Mouse (Mus musculus) MEL (cell line): Measurements from ENCODE around the gene Eif2b3. TPM values are rescaled to one million over a fixed set of nuclear protein-coding genes. Genes with fewer than 3 reads are reported as not detected.

ENCODE experiments used
- DNase-seq: peaks from one replicate; pipeline ENCODE4 v3.0.0; 2011; ENCODE audit warnings: low read depth, low spot score
- H3K27ac ChIP-seq: 2 replicates; pipeline ENCODE4 v1.5.1; 2012; ENCODE audit warnings: low read depth, mild to moderate bottlenecking, control low read depth, low read length, moderate library complexity; ENCODE audit not compliant: control insufficient read depth
- H3K27me3 ChIP-seq, 2 experiments: fragments of 150-350 bp in 1 of 2; sonication (generic) in 1 of 2; 2 replicates each; pipeline ENCODE4 v1.6.1; 2012; ENCODE audit warnings: low read length in 2 of 2, mild to moderate bottlenecking in 2 of 2, improper control_type of control experiment in 1 of 2, moderate library complexity in 1 of 2; ENCODE audit not compliant: insufficient read depth in 2 of 2, control insufficient read depth in 1 of 2
- H3K36me3 ChIP-seq, 2 experiments: 2 replicates each; pipeline ENCODE4 v1.6.1; 2012 to 2014; ENCODE audit warnings: low read length in 2 of 2, improper control_type of control experiment in 1 of 2, inconsistent platforms in 1 of 2, mild to moderate bottlenecking in 1 of 2; ENCODE audit not compliant: insufficient read depth in 2 of 2, control insufficient read depth in 1 of 2
- H3K4me1 ChIP-seq, 2 experiments: fragments of 150-350 bp in 1 of 2; sonication (generic) in 1 of 2; 2 replicates each; pipeline ENCODE4 v1.6.1; 2012; ENCODE audit warnings: low read length in 2 of 2, improper control_type of control experiment in 1 of 2, mild to moderate bottlenecking in 1 of 2; ENCODE audit not compliant: insufficient read depth in 2 of 2, control insufficient read depth in 1 of 2
- H3K4me3 ChIP-seq, 2 experiments: fragments of 150-350 bp in 1 of 2; sonication (generic) in 1 of 2; 2 replicates each; pipeline ENCODE4 v1.5.1; 2012; ENCODE audit warnings: low read depth in 2 of 2, low read length in 2 of 2, mild to moderate bottlenecking in 2 of 2, moderate library complexity in 2 of 2, control low read depth in 1 of 2, improper control_type of control experiment in 1 of 2; ENCODE audit not compliant: control insufficient read depth in 1 of 2, insufficient read depth in 1 of 2
- H3K79me2 ChIP-seq: 2 replicates; pipeline ENCODE4 v1.6.1; 2012; ENCODE audit warnings: mild to moderate bottlenecking, low read length, moderate library complexity; ENCODE audit not compliant: control insufficient read depth, poor library complexity, insufficient read depth
- H3K9ac ChIP-seq: 2 replicates; pipeline ENCODE4 v1.6.1; 2012; ENCODE audit warnings: low read depth, mild to moderate bottlenecking, control low read depth, low read length, moderate library complexity; ENCODE audit not compliant: control insufficient read depth, poor library complexity, severe bottlenecking
- H3K9me3 ChIP-seq: fragments of 150-350 bp; sonication (generic); replicated peaks from 2 replicates; pipeline ENCODE4 v1.6.1; 2012; ENCODE audit warnings: mild to moderate bottlenecking, low read length, improper control_type of control experiment, moderate library complexity; ENCODE audit not compliant: insufficient read depth
- BHLHE40 ChIP-seq: IDR thresholded peaks from 2 replicates; pipeline ENCODE4 v1.6.1; 2012; ENCODE audit warnings: low read depth, mild to moderate bottlenecking, inconsistent platforms, low read length, improper control_type of control experiment, borderline replicate concordance
- CHD1 ChIP-seq: IDR thresholded peaks from 2 replicates; pipeline ENCODE4 v1.6.1; 2012; ENCODE audit warnings: low read depth, mild to moderate bottlenecking, inconsistent platforms, low read length, improper control_type of control experiment
- CHD2 ChIP-seq: IDR thresholded peaks from 2 replicates; pipeline ENCODE4 v1.6.1; 2011; ENCODE audit warnings: low read length, improper control_type of control experiment
- CTCF ChIP-seq, 3 experiments: IDR thresholded peaks in 2 of 3; conservative IDR thresholded peaks in 1 of 3; 2 replicates each; pipeline ENCODE4 v1.5.1; 2011 to 2012; ENCODE audit warnings: low read length in 3 of 3, low read depth in 2 of 3, mild to moderate bottlenecking in 2 of 3, improper control_type of control experiment in 1 of 3, inconsistent platforms in 1 of 3, mixed read lengths in 1 of 3, moderate library complexity in 1 of 3; ENCODE audit not compliant: control insufficient read depth in 1 of 3, insufficient read depth in 1 of 3, poor library complexity in 1 of 3, severe bottlenecking in 1 of 3
- ELF1 ChIP-seq: IDR thresholded peaks from 2 replicates; pipeline ENCODE4 v1.6.1; 2014; ENCODE audit warnings: low read depth, mild to moderate bottlenecking, inconsistent platforms, low read length, improper control_type of control experiment, moderate library complexity
- EP300 ChIP-seq, 2 experiments: IDR thresholded peaks; 2 replicates each; pipeline ENCODE4 v1.6.1; 2011; ENCODE audit warnings: improper control_type of control experiment in 2 of 2, low read length in 2 of 2, low read depth in 1 of 2, mild to moderate bottlenecking in 1 of 2
- ETS1 ChIP-seq: IDR thresholded peaks from 2 replicates; pipeline ENCODE4 v1.6.1; 2012; ENCODE audit warnings: low read depth, mild to moderate bottlenecking, inconsistent platforms, low read length, improper control_type of control experiment, moderate library complexity
- GABPA ChIP-seq: IDR thresholded peaks from 2 replicates; pipeline ENCODE4 v1.6.1; 2012; ENCODE audit warnings: low read depth, mild to moderate bottlenecking, inconsistent platforms, low read length, improper control_type of control experiment, moderate library complexity
- GATA1 ChIP-seq: IDR thresholded peaks from 2 replicates; pipeline ENCODE4 v1.6.1; 2011; ENCODE audit warnings: low read depth, low read length, improper control_type of control experiment
- HCFC1 ChIP-seq: IDR thresholded peaks from 2 replicates; pipeline ENCODE4 v1.6.1; 2012; ENCODE audit warnings: low read depth, mild to moderate bottlenecking, inconsistent platforms, low read length, improper control_type of control experiment, moderate library complexity
- JUND ChIP-seq: IDR thresholded peaks from 2 replicates; pipeline ENCODE4 v1.6.1; 2011; ENCODE audit warnings: low read depth, mild to moderate bottlenecking, improper control_type of control experiment, low read length
- MAFK ChIP-seq: IDR thresholded peaks from 2 replicates; pipeline ENCODE4 v1.6.1; 2011; ENCODE audit warnings: low read depth, mild to moderate bottlenecking, low read length, improper control_type of control experiment, borderline replicate concordance
- MAX ChIP-seq: IDR thresholded peaks from 2 replicates; pipeline ENCODE4 v1.6.1; 2011; ENCODE audit warnings: low read length, improper control_type of control experiment
- MAZ ChIP-seq: IDR thresholded peaks from 2 replicates; pipeline ENCODE4 v1.6.1; 2012; ENCODE audit warnings: low read depth, mild to moderate bottlenecking, inconsistent platforms, low read length, improper control_type of control experiment
- MEF2A ChIP-seq: IDR thresholded peaks from 2 replicates; pipeline ENCODE4 v1.6.1; 2014; ENCODE audit warnings: low read depth, mild to moderate bottlenecking, inconsistent platforms, low read length, improper control_type of control experiment; ENCODE audit not compliant: poor library complexity, insufficient replicate concordance, severe bottlenecking; ENCODE audit errors: extremely low read depth
- MXI1 ChIP-seq: IDR thresholded peaks from 2 replicates; pipeline ENCODE4 v1.6.1; 2011; ENCODE audit warnings: mild to moderate bottlenecking, low read depth, low read length, improper control_type of control experiment
- MYC ChIP-seq: IDR thresholded peaks from 2 replicates; pipeline ENCODE4 v1.6.1; 2011; ENCODE audit warnings: low read depth, mild to moderate bottlenecking, low read length, improper control_type of control experiment, moderate library complexity
- NELFE ChIP-seq: IDR thresholded peaks from 2 replicates; pipeline ENCODE4 v1.6.1; 2011; ENCODE audit warnings: low read depth, low read length, improper control_type of control experiment
- POLR2A ChIP-seq, 2 experiments: IDR thresholded peaks; 2 replicates each; pipeline ENCODE4 v1.6.1; 2011 to 2012; ENCODE audit warnings: low read length in 2 of 2, mild to moderate bottlenecking in 2 of 2, control low read depth in 1 of 2, improper control_type of control experiment in 1 of 2, low read depth in 1 of 2, moderate library complexity in 1 of 2; ENCODE audit not compliant: control insufficient read depth in 1 of 2, insufficient read depth in 1 of 2, poor library complexity in 1 of 2
- RAD21 ChIP-seq: IDR thresholded peaks from 2 replicates; pipeline ENCODE4 v1.6.1; 2011; ENCODE audit warnings: mild to moderate bottlenecking, low read depth, low read length, improper control_type of control experiment
- RCOR1 ChIP-seq: IDR thresholded peaks from 2 replicates; pipeline ENCODE4 v1.6.1; 2012; ENCODE audit warnings: low read depth, mild to moderate bottlenecking, inconsistent platforms, low read length, improper control_type of control experiment
- TAL1 ChIP-seq: IDR thresholded peaks from 2 replicates; pipeline ENCODE4 v1.6.1; 2012; ENCODE audit warnings: mild to moderate bottlenecking, inconsistent platforms, low read length, moderate library complexity, mixed read lengths
- TBP ChIP-seq: IDR thresholded peaks from 2 replicates; pipeline ENCODE4 v1.8.0; 2011; ENCODE audit warnings: low read depth, low read length, improper control_type of control experiment
- USF1 ChIP-seq: IDR thresholded peaks from 2 replicates; pipeline ENCODE4 v1.6.1; 2014; ENCODE audit warnings: low read depth, mild to moderate bottlenecking, inconsistent platforms, low read length, improper control_type of control experiment, moderate library complexity
- ZKSCAN1 ChIP-seq: IDR thresholded peaks from 2 replicates; pipeline ENCODE4 v1.6.1; 2012; ENCODE audit warnings: low read depth, mild to moderate bottlenecking, inconsistent platforms, low read length, improper control_type of control experiment, moderate library complexity
- ZMIZ1 ChIP-seq: IDR thresholded peaks from 2 replicates; pipeline ENCODE4 v1.6.1; 2012; ENCODE audit warnings: low read depth, mild to moderate bottlenecking, inconsistent platforms, low read length, improper control_type of control experiment, moderate library complexity
- ZNF384 ChIP-seq: IDR thresholded peaks from 2 replicates; pipeline ENCODE4 v1.6.1; 2012; ENCODE audit warnings: low read depth, mild to moderate bottlenecking, inconsistent platforms, low read length, improper control_type of control experiment
- polyA plus RNA-seq, 2 experiments: library from polyadenylated mRNA; stranded (reverse) in 1 of 2; unstranded in 1 of 2; fragments of >175 nt in 1 of 2; fragments of >200 nt in 1 of 2; gene quantifications; 2 replicates each; pipeline versions ENCODE4 v1.2.1 to v1.2.4; 2012; ENCODE audit warnings: low replicate concordance in 2 of 2, low read depth in 1 of 2; ENCODE audit not compliant: insufficient read length in 2 of 2, insufficient read depth in 1 of 2, missing spikeins in 1 of 2
- total RNA-seq: library from RNA; depleted of rRNA; stranded (reverse); fragments of 300-350 nt; gene quantifications from 2 replicates; pipeline ENCODE4 v1.2.3, GENCODE M21; 2012

Eif2b3 gene
- total and polyA plus RNA-seq, 3 experiments, result 77.5 to 79.3 TPM; not detected in 1

GRCm38 (mm10) chr4:117133366-117133796 lies 114.2 kb downstream of the Eif2b3 start:
- H3K9ac ChIP-seq, result peak overlapping the region; percentile 91
- peak overlapping the region; percentile 83 to 98 for H3K4me3 ChIP-seq
- peaks cover 9% of the 10 kb centered on the region for H3K79me2 ChIP-seq
- H3K27ac ChIP-seq, result 0 out of 2 replicates have a peak overlapping the region, but pooled peaks have one; percentile 3
- H3K4me1 ChIP-seq, result peaks cover 7 to 23% of the 10 kb centered on the region in 2 experiments
- H3K27me3 ChIP-seq, result no peaks in the 10 kb centered on the region
- peaks cover 0 to 4% of the 10 kb centered on the region in 2 experiments; a peak in 2 of 4 replicates for H3K36me3 ChIP-seq
- no peaks in the 10 kb centered on the region for H3K9me3 ChIP-seq
- peak; percentile 50 for DNase-seq
- TF ChIP-seq GABPA (no peak), ELF1 (no peak), TBP (no peak), MAFK (no peak), MXI1 (no peak), CHD2 (no peak), MEF2A (no peak), CTCF (IDR thresholded peaks at IDR 0.05 in 2 of 3, conservative IDR thresholded peaks at IDR 0.05 in 1 of 3; ENCODE audit: control insufficient read depth in 1 of 3, insufficient read depth in 1 of 3, low read depth in 2 of 3, low read length in 3 of 3, poor library complexity in 1 of 3, severe bottlenecking in 1 of 3) (no peak)
- TF ChIP-seq, all 39 proteins: peak for 0

GRCm38 (mm10) chr4:117133817-117134600 lies 114.8 kb downstream of the Eif2b3 start, which contains the start of gene Plk3:
Plk3 (minus strand) TSS chr4:117133963.
- Histone ChIP-seq H3K27me3 (no peaks in the 10 kb centered on the region), H3K27ac (0 out of 2 replicates have a peak within 1 kb of the TSS, but pooled peaks have one; percentile 3), H3K9me3 (no peaks in the 10 kb centered on the region), H3K9ac (peak within 1 kb of the TSS; percentile 91), H3K4me1 (peaks cover 7 to 25% of the 10 kb centered on the region in 2 experiments), H3K4me3 (peak within 1 kb of the TSS; percentile 83 to 98), H3K79me2 (peaks cover 9% of the 10 kb centered on the region), H3K36me3 (peaks cover 0 to 4% of the 10 kb centered on the region in 2 experiments; a peak in 2 of 4 replicates)
- DNase-seq, result peak; percentile 97
- TF ChIP-seq BHLHE40, result no peak
- no peak for TF ChIP-seq TAL1
- TF ChIP-seq ZMIZ1, result peak; percentile 75; the same call in 1 of the 2 replicates
- 0 out of 2 replicates have a peak, but pooled peaks have one; percentile 19 for TF ChIP-seq MYC
- TF ChIP-seq RCOR1, result no peak
- TF ChIP-seq MAFK, result no peak
- no peak for TF ChIP-seq ZNF384
- TF ChIP-seq RAD21, result no peak
- peak; percentile 76 for TF ChIP-seq ETS1
- TF ChIP-seq CTCF (IDR thresholded peaks at IDR 0.05 in 2 of 3, conservative IDR thresholded peaks at IDR 0.05 in 1 of 3; ENCODE audit: control insufficient read depth in 1 of 3, insufficient read depth in 1 of 3, low read depth in 2 of 3, low read length in 3 of 3, poor library complexity in 1 of 3, severe bottlenecking in 1 of 3), result no peak
- no peak for TF ChIP-seq MEF2A
- peak; percentile 91 for TF ChIP-seq NELFE
- TF ChIP-seq HCFC1, result peak; percentile 70
- TF ChIP-seq EP300 (IDR thresholded peaks at IDR 0.05; ENCODE audit: low read depth in 1 of 2, low read length in 2 of 2), result peak in 1 of 2 experiments; percentile 12; a peak in 1 of 4 replicates
- peak; percentile 86; the same call in 1 of the 2 replicates for TF ChIP-seq MAZ
- peak; percentile 87 for TF ChIP-seq MXI1
- TF ChIP-seq USF1, result no peak
- TF ChIP-seq MAX, result no peak
- TF ChIP-seq CHD2, result no peak
- TF ChIP-seq GABPA, result no peak; the same call in 1 of the 2 replicates
- peak; percentile 93 for TF ChIP-seq TBP
- peak; percentile 79 to 92; a peak in 3 of 4 replicates for TF ChIP-seq POLR2A (IDR thresholded peaks at IDR 0.05; ENCODE audit: control insufficient read depth in 1 of 2, insufficient read depth in 1 of 2, low read depth in 1 of 2, low read length in 2 of 2, poor library complexity in 1 of 2)
- peak; percentile 23; the same call in 1 of the 2 replicates for TF ChIP-seq GATA1
- TF ChIP-seq CHD1, result no peak
- no peak for TF ChIP-seq ZKSCAN1
- 0 out of 2 replicates have a peak, but pooled peaks have one; percentile 34 for TF ChIP-seq ELF1
- TF ChIP-seq JUND, result no peak
